Comparison of ENCODE assay signal across 27 mouse cellular contexts in the genomic region with DNA sequence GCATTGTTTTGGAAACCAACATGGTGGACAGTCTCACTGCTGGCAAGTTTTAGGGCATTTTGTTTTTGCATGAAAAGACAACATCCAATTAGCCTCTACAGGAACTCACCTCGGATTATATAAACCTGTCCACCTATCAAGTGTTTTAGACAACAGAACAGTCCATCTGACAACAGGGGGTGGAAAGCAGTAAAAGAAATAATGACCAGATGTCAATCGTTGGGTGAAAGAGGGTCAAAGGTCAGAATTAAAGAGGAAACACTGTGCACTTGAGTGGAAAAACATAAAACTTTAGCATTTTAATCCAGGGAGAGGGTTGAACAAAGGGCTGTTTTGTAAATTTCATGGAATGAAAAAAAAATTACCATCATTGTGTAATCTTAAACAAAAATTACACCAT. TPM values are rescaled to one million over a fixed set of nuclear protein-coding genes. Genes with fewer than 3 reads are reported as not detected.
"Had no signal": no experiment of that assay in that cellular context is flagged by ENCODE, and none has a peak within 500 bp of the region (broad histone marks: within the 10 kb centered on the region; RNA-seq: fewer than 3 reads in every experiment).

No protein-coding gene starts in this region.

- ATAC-seq: hindbrain, postnatal 0 days; inflammation-experienced regulatory T-cells, adult 6 months; intestine, embryonic 15.5 days; intestine, postnatal 0 days had no signal

- H3K9ac ChIP-seq: heart, embryonic 13.5 days; heart, embryonic 15.5 days; hindbrain, embryonic 13.5 days; hindbrain, embryonic 15.5 days; intestine, embryonic 15.5 days; limb, embryonic 12.5 days; liver, embryonic 13.5 days; liver, embryonic 15.5 days had no signal

- H3K4me2 ChIP-seq: heart, embryonic 11.5 days; heart, embryonic 13.5 days; heart, embryonic 15.5 days; hindbrain, embryonic 13.5 days; hindbrain, embryonic 15.5 days; intestine, embryonic 15.5 days; limb, embryonic 12.5 days; liver, embryonic 11.5 days; liver, embryonic 13.5 days; liver, embryonic 15.5 days had no signal

- H3K27me3 ChIP-seq: heart, embryonic 13.5 days; heart, embryonic 15.5 days; hindbrain, embryonic 13.5 days; hindbrain, embryonic 15.5 days; intestine, embryonic 15.5 days; limb, embryonic 12.5 days; liver, embryonic 13.5 days; liver, embryonic 15.5 days had no signal

- H3K36me3 ChIP-seq: heart, embryonic 13.5 days; heart, embryonic 15.5 days; intestine, embryonic 15.5 days; limb, embryonic 10.5 days; limb, embryonic 12.5 days had no signal

- H3K9me3 ChIP-seq: heart, embryonic 13.5 days; heart, embryonic 15.5 days; hindbrain, embryonic 13.5 days; hindbrain, embryonic 15.5 days; intestine, embryonic 15.5 days; limb, embryonic 10.5 days; limb, embryonic 12.5 days; liver, embryonic 13.5 days; liver, embryonic 15.5 days had no signal

- H3K4me3 ChIP-seq: gastrocnemius, adult 2 months; heart, embryonic 13.5 days; heart, embryonic 15.5 days; hindbrain, embryonic 13.5 days; hindbrain, embryonic 15.5 days; intestine, embryonic 15.5 days; left cerebral cortex, adult 2 months; limb, embryonic 10.5 days; limb, embryonic 12.5 days; liver, embryonic 13.5 days; liver, embryonic 15.5 days had no signal

- H3K27ac ChIP-seq: gastrocnemius, adult 2 months; heart, embryonic 13.5 days; heart, embryonic 15.5 days; hindbrain, embryonic 13.5 days; hindbrain, embryonic 15.5 days; hindbrain, postnatal 0 days; intestine, embryonic 15.5 days; left cerebral cortex, adult 2 months; limb, embryonic 10.5 days; limb, embryonic 12.5 days; liver, embryonic 13.5 days; liver, embryonic 15.5 days had no signal

- DNase-seq: gastrocnemius, adult 2 months; gastrocnemius, postnatal 10 days; gastrocnemius, postnatal 25 days; heart, adult 18-20 months; heart, postnatal 14 days; heart, postnatal 36 days; kidney, adult 18-20 months; kidney, adult 8-10 months; kidney, postnatal 10 days; kidney, postnatal 36 days; liver; liver, embryonic 13.5 days had no signal

- H3K4me1 ChIP-seq: heart, embryonic 15.5 days; hindbrain, embryonic 13.5 days; hindbrain, embryonic 15.5 days; intestine, embryonic 15.5 days; liver, embryonic 15.5 days had no signal

RNA-seq across cellular contexts. Expression of gene Sertad4, which starts 43.2 kb away (rescaled TPM):
- total RNA-seq: hematopoietic stem cell, adult 5-6 weeks had no signal
- polyA plus RNA-seq: inflammation-experienced regulatory T-cells, adult 6 months had no signal
